Mouse (Mus musculus) small intestine, adult 2 months (tissue): ENCODE data around the gene Efs.

Source experiments
- CTCF ChIP-seq: fragments of 200-500 bp; IDR thresholded peaks from 2 replicates; pipeline ENCODE4 v1.5.1; 2012; ENCODE audit warnings: low read depth, mild to moderate bottlenecking, control low read depth, inconsistent platforms, low read length, moderate library complexity, mixed read lengths; ENCODE audit not compliant: insufficient replicate concordance, insufficient read length; ENCODE audit errors: extremely low read depth
- POLR2A ChIP-seq: fragments of 200-500 bp; IDR thresholded peaks from 2 replicates; pipeline ENCODE4 v1.6.1; 2012; ENCODE audit warnings: low read depth, mild to moderate bottlenecking, control low read depth, inconsistent platforms, low read length, moderate library complexity

DNA sequence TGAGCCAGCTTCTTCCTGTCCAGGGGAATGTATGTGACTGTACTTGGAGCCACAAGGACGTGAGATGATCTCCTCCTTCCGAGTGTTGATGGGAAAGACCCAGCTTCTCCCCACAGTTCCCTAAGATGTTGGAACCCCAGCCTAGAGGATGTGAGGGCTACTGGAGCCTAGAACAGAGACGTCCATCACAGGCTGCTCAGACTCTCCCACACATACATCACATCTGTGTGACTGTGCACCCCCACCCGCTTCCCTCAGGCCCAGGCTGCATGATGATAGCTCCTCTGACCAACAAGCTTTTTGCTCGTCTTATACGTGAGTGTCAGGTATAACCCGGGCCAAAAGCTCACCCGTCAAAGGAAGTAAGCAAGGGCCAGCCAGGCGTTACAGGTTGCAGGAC, 22.9 kb upstream of the Efs start:
- TF ChIP-seq CTCF: no peak
- TF ChIP-seq POLR2A: no peak
